Mouse (Mus musculus): ENCODE data around the gene Slc1a5. TPM values are rescaled to one million over a fixed set of nuclear protein-coding genes. Genes with fewer than 3 reads are reported as not detected.

The Slc1a5 gene
- total RNA-seq (2021): 1 to 10 TPM; 3.7 to 7.6 TPM

GRCm38 (mm10) chr7:16780825-16781554, at the start of gene Slc1a5:
Gene Slc1a5, plus strand, starts transcription at chr7:16781340.
- peak; percentile 28 to 37 for DNase-seq (ENCODE audit: low spot score in 2 of 2)
- intact Hi-C loops (cut with DNase I): no loop called here

GRCm38 (mm10) chr7:16731893-16732422, 49.2 kb upstream of the Slc1a5 start:
- no peak for DNase-seq (ENCODE audit: low spot score in 2 of 2)
- intact Hi-C loops (cut with DNase I): no loop called here

DNA sequence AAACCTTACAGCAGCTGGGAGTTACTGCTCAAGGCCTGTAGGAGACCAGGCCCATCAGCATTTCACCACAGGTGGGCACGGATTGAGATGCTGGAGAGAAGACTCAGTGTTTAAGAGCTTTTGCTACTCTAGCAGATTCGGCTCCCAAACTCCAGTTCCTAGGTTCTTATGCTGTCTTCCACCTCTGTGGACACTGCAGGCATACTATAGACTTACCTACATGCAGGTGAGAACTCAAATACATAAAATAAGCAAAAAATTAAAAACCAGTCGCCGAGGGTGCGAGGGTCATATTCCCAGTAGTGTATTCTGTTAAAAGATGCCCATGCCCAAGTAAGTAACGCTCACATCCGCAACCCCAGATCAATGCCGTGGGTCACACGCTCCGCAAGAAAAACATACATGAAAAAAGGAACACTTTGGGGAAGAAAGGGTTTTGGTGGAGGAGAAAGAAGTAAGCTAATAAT, 43.5 kb upstream of the Slc1a5 start:
- DNase-seq (ENCODE audit: low spot score in 2 of 2): no peak
- intact Hi-C loops (cut with DNase I): no loop called here

- peak; percentile 98 for DNase-seq (ENCODE audit: low spot score in 2 of 2)
- intact Hi-C loops (cut with DNase I): no loop called here
Observed at GRCm38 (mm10) chr7:16738073-16738696, 43.0 kb upstream of the Slc1a5 start, which contains the start of gene Ap2s1. Gene Ap2s1, plus strand, starts transcription at chr7:16738410.

DNA sequence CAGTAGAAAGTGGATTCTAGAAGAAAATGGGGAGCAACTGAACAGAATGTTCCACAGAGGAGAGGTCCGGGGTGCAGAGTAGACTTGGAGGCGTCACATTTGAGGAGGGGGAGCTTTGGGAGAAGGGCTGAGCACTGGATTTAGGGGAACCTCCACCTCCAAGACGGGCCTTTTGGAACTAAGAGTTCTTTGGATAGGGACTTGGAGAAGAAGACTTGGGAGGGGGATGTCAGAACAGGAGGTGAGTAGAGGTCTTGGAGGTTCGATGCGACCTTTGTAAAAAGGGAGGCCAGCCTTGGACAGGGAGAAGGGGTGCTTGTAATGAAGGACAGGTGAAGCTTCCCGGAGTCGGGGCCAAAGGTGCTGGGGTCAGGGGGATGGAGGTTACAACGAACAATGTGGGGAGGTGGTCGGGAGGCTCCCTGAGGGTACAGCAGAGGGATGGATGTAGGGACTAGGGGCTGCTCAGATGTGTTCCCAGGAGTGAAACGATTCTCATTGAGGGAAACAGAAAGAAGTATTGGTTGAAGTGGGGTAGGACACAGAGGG, 42.0 kb upstream of the Slc1a5 start:
- DNase-seq (ENCODE audit: low spot score in 2 of 2): no peak
- intact Hi-C loops (cut with DNase I): no loop called here

DNA sequence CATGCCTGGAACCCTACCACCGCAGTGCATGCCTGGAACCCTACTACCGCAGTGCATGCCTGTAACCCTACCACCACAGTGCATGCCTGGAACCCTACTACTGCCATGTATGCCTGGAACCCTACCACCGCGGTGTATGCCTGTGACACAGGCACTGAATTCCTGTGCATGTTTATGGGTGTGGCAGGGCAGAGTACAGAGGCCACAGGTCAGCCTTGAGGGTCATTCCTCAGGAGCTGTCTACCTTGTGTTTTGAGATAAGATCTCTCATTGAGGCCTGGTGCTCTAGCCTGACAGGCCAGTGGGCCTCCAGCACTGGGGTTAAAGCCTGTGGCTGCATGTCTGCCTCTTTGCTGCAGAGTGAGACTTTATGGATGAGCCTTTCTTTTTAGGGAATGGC, 35.8 kb upstream of the Slc1a5 start:
- intact Hi-C loops (cut with DNase I): loop anchor here (10.0 kb wide), 1 partner anchor 139 kb away; no protein-coding TSS in a partner anchor
- DNase-seq (ENCODE audit: low spot score in 2 of 2): no peak

DNA sequence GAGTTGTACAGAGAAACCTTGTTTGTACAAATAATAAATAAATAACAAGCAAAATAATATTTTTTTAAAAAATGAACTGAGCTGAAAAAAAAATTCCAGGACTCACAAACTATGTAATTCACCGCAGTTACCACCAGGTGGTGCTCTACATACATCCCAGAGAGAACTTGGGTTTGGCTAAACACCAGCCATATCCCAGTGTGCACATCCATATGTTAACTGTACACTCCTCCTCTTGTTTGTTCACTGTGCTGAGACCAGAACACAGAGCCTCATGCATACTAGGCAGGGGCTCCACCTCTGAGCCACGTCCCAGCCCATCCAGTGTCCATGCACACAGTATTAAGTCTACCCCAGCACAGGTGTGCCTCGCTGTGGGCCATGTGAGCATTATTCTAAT, 35.0 kb upstream of the Slc1a5 start:
- intact Hi-C loops (cut with DNase I): loop anchor here (2.0 to 10.0 kb wide), 2 partner anchors 63 to 139 kb away; no protein-coding TSS in a partner anchor
- no peak for DNase-seq (ENCODE audit: low spot score in 2 of 2)

- DNase-seq (ENCODE audit: low spot score in 2 of 2): no peak
- intact Hi-C loops (cut with DNase I): loop anchor here (2.0 to 10.0 kb wide), 2 partner anchors 61 to 137 kb away; no protein-coding TSS in a partner anchor
Observed at GRCm38 (mm10) chr7:16747656-16748055, 33.5 kb upstream of the Slc1a5 start.

GRCm38 (mm10) chr7:16752016-16752415, 29.1 kb upstream of the Slc1a5 start:
- intact Hi-C loops (cut with DNase I): no loop called here
- DNase-seq (ENCODE audit: low spot score in 2 of 2): peak in 1 of 2 experiments; percentile 29

DNA sequence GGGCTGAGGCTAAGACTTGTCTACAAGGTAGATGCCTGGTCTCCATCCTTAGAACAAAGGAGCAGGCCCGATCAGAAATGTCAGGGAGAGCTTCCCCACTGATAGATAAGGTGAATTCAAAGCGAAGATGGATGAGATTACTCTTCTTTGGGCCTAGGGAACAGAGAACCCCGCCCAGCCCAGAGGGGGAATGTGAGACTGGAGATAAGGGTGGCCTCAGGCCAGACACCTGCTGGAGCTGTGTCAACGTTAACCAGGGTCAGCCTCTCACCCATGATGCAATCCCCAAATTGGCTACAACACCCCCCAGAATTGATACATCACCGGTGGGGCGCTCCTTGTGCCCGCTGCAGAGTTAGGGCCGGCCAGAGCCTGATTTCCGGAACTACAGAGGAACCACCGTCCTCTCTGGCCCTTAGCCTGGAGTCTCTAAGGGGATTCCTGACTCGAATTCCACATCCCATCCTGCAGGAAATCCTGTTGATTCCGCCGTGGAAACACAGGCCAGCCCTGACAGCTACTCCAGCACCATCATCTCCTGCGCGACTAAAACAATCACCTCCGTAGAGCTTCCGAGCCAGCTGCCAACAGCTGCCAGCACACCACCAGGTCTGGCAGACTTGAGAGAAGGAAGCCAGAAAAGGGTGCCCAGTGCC, 25.6 kb upstream of the Slc1a5 start:
- intact Hi-C loops (cut with DNase I): no loop called here
- no peak for DNase-seq (ENCODE audit: low spot score in 2 of 2)

GRCm38 (mm10) chr7:16758872-16759574, 22.1 kb upstream of the Slc1a5 start:
- no peak for DNase-seq (ENCODE audit: low spot score in 2 of 2)
- intact Hi-C loops (cut with DNase I): no loop called here

- DNase-seq (ENCODE audit: low spot score in 2 of 2): no peak
- intact Hi-C loops (cut with DNase I): no loop called here
Observed at GRCm38 (mm10) chr7:16760292-16760691, 20.8 kb upstream of the Slc1a5 start.

DNA sequence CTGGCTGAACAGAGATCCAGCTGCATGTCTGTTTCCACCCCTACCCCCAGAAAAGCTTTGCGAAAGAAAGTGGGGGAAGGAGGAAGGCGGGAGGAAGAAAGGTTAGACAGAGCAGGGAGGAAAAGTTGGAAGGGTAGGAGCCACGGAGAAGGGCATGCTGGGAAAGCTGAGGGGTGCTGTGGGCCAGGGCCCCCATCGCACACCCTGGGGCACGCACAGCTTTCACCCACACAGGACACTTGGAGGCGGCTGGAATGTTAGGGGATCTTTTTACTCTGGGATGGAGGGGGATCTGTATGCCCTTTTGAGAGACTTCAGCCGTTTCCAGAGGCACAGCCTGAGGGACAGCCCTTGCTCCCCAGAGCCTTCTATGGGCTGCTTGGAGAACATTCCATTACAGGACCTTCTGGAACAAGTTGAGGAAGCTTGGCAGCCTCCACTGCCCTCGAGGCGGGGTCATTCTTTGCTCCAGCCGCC, 20.1 kb upstream of the Slc1a5 start:
- intact Hi-C loops (cut with DNase I): no loop called here

GRCm38 (mm10) chr7:16761630-16762029, 19.5 kb upstream of the Slc1a5 start:
- intact Hi-C loops (cut with DNase I): no loop called here
- DNase-seq (ENCODE audit: low spot score in 2 of 2): no peak

More for the DNA sequence above, 20.1 kb upstream of the Slc1a5 start:
- no peak for DNase-seq (ENCODE audit: low spot score in 2 of 2)

- intact Hi-C loops (cut with DNase I): no loop called here
- DNase-seq (ENCODE audit: low spot score in 2 of 2): no peak
Observed at GRCm38 (mm10) chr7:16763463-16764218, 17.5 kb upstream of the Slc1a5 start.

- intact Hi-C loops (cut with DNase I): no loop called here
- DNase-seq (ENCODE audit: low spot score in 2 of 2): no peak
Observed at GRCm38 (mm10) chr7:16766443-16766842, 14.7 kb upstream of the Slc1a5 start.

DNA sequence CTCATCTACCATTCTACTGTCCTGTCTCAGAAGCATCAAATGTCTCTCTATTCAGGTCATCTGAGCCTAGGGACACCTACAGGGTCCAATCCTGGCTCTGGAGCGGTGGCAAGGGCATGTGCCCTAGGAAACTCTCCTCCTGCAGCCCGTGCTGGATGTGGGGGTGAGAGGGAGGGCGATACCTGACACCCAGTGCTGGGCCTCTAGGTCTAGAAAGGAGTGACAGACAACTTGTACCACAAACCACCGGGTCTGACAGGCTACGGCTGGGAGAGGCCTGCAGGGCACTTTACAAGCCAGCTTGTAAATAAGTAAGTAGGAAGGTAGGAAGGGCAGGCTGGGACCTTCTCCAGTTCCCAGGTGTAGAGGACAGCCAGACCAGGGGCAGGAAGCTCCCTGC, 5.3 kb upstream of the Slc1a5 start:
- DNase-seq (ENCODE audit: low spot score in 2 of 2): no peak
- intact Hi-C loops (cut with DNase I): no loop called here

GRCm38 (mm10) chr7:16780076-16780475, 1.1 kb upstream of the Slc1a5 start:
- DNase-seq (ENCODE audit: low spot score in 2 of 2): no peak
- intact Hi-C loops (cut with DNase I): no loop called here

- intact Hi-C loops (cut with DNase I): no loop called here
- DNase-seq (ENCODE audit: low spot score in 2 of 2): no peak
Observed at GRCm38 (mm10) chr7:16781555-16781815, 345 bp downstream of the Slc1a5 start.

Measured in left cerebral cortex, postnatal 36 days (tissue).